ENCODE assay signal across 11 mouse cellular contexts in the genomic region with DNA sequence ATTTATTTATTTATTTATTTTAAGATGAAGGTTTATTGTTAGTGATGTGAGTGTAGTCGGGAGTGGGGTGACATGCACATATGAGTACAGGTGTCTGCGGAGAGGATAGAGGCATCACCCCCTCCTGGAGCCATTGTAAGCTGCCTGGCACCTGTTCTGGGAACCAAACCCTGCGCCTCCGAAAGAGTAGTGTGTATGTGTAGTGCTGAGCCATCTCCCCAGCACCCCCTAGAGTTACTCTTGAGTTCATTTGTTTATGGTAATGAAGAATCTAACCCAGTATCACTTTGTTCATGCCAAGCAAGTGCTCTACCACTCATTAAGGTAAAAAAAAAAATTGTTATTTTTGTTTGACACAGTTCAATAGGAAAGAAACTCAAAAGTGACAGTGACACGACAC. TPM values are rescaled to one million over a fixed set of nuclear protein-coding genes. Genes with fewer than 3 reads are reported as not detected.
A peak's percentile ranks its signal among the peaks of the same experiment; 100 is the strongest.
DNase-seq lines count a peak whose midpoint lies in the region; ATAC-seq lines count a peak whose summit lies in the region.
"Had no signal": no experiment of that assay in that cellular context is flagged by ENCODE, and none has a peak within 500 bp of the region (broad histone marks: within the 10 kb centered on the region; RNA-seq: fewer than 3 reads in every experiment).

No protein-coding gene starts in this region.

- no peak overlapping the region for H3K27ac ChIP-seq in embryonic facial prominence, embryonic 12.5 days
- no peak overlapping the region for H3K27ac ChIP-seq in embryonic facial prominence, embryonic 10.5 days (replicated peaks)
- no peak overlapping the region for H3K27ac ChIP-seq in intestine, embryonic 15.5 days
- no peak overlapping the region for H3K27ac ChIP-seq in intestine, embryonic 16.5 days (ENCODE audit: low read length)
- H3K27ac ChIP-seq in midbrain, embryonic 15.5 days = no peak overlapping the region
- H3K27ac ChIP-seq in neural tube, embryonic 15.5 days (replicated peaks) = no peak overlapping the region
- H3K27ac ChIP-seq in kidney, embryonic 15.5 days = no peak overlapping the region
- H3K27ac ChIP-seq: forebrain, embryonic 10.5 days had no signal

- H3K4me1 ChIP-seq in embryonic facial prominence, embryonic 12.5 days = peaks cover 14% of the 10 kb centered on the region; the same call in 1 of the 2 replicates
- peaks cover 42% of the 10 kb centered on the region for H3K4me1 ChIP-seq in embryonic facial prominence, embryonic 10.5 days
- no peaks in the 10 kb centered on the region for H3K4me1 ChIP-seq in intestine, embryonic 15.5 days (replicated peaks)
- H3K4me1 ChIP-seq in intestine, embryonic 16.5 days (ENCODE audit: control insufficient read depth, insufficient read depth, low read length) = peaks cover 5% of the 10 kb centered on the region; the same call in 1 of the 2 replicates
- H3K4me1 ChIP-seq in midbrain, embryonic 15.5 days = peaks cover 16% of the 10 kb centered on the region
- peaks cover 24% of the 10 kb centered on the region for H3K4me1 ChIP-seq in neural tube, embryonic 15.5 days
- H3K4me1 ChIP-seq in kidney, embryonic 15.5 days = peaks cover 26% of the 10 kb centered on the region

- H3K36me3 ChIP-seq in embryonic facial prominence, embryonic 12.5 days = peaks cover under 1% of the 10 kb centered on the region; the same call in 1 of the 2 replicates
- peaks cover 11% of the 10 kb centered on the region for H3K36me3 ChIP-seq in embryonic facial prominence, embryonic 10.5 days (replicated peaks)
- H3K36me3 ChIP-seq in intestine, embryonic 15.5 days = no peaks in the 10 kb centered on the region
- H3K36me3 ChIP-seq in intestine, embryonic 16.5 days (ENCODE audit: control insufficient read depth, insufficient read depth, low read length) = no peaks in the 10 kb centered on the region
- no peaks in the 10 kb centered on the region for H3K36me3 ChIP-seq in midbrain, embryonic 15.5 days (replicated peaks)
- H3K36me3 ChIP-seq in neural tube, embryonic 15.5 days = no peaks in the 10 kb centered on the region
- peaks cover 5% of the 10 kb centered on the region; the same call in 1 of the 2 replicates for H3K36me3 ChIP-seq in kidney, embryonic 15.5 days

- no peak overlapping the region for H3K4me3 ChIP-seq in embryonic facial prominence, embryonic 12.5 days
- H3K4me3 ChIP-seq in embryonic facial prominence, embryonic 10.5 days = no peak overlapping the region
- no peak overlapping the region for H3K4me3 ChIP-seq in intestine, embryonic 15.5 days (replicated peaks)
- H3K4me3 ChIP-seq in intestine, embryonic 16.5 days (ENCODE audit: low read length) = no peak overlapping the region
- H3K4me3 ChIP-seq in midbrain, embryonic 15.5 days = no peak overlapping the region
- H3K4me3 ChIP-seq in neural tube, embryonic 15.5 days (replicated peaks) = no peak overlapping the region
- H3K4me3 ChIP-seq in kidney, embryonic 15.5 days (replicated peaks) = no peak overlapping the region
- H3K4me3 ChIP-seq: forebrain, embryonic 10.5 days had no signal

- 79% methylated on average over 5 of the region's 5 CpGs for WGBS in embryonic facial prominence, embryonic 12.5 days
- WGBS in embryonic facial prominence, embryonic 10.5 days = 89% methylated on average over 5 of the region's 5 CpGs
- WGBS in intestine, embryonic 15.5 days = 92% methylated on average over 5 of the region's 5 CpGs
- WGBS in intestine, embryonic 16.5 days = 89% methylated on average over 5 of the region's 5 CpGs
- 52% methylated on average over 5 of the region's 5 CpGs for WGBS in midbrain, embryonic 15.5 days
- 81% methylated on average over 5 of the region's 5 CpGs for WGBS in neural tube, embryonic 15.5 days
- WGBS in kidney, embryonic 15.5 days = 79% methylated on average over 5 of the region's 5 CpGs

- no peak for DNase-seq in embryonic facial prominence, embryonic 10.5 days (ENCODE audit: low spot score)
- DNase-seq in B cell, adult 2 months = peak; percentile 65 to 69
- DNase-seq: lung, adult 2 months had no signal

- H3K9ac ChIP-seq in embryonic facial prominence, embryonic 12.5 days = no peak overlapping the region
- no peak overlapping the region for H3K9ac ChIP-seq in intestine, embryonic 15.5 days
- no peak overlapping the region for H3K9ac ChIP-seq in intestine, embryonic 16.5 days (ENCODE audit: low read depth, low read length)
- H3K9ac ChIP-seq in midbrain, embryonic 15.5 days = no peak overlapping the region
- no peak overlapping the region for H3K9ac ChIP-seq in neural tube, embryonic 15.5 days (replicated peaks)
- no peak overlapping the region for H3K9ac ChIP-seq in kidney, embryonic 15.5 days

- 0 out of 2 replicates have a peak, but pooled peaks have one; percentile 49 for ATAC-seq in embryonic facial prominence, embryonic 12.5 days (ENCODE audit: insufficient number of reproducible peaks, insufficient read depth, low FRiP score, low TSS enrichment)
- 0 out of 2 replicates have a peak, but pooled peaks have one; percentile 43 for ATAC-seq in intestine, embryonic 15.5 days
- no peak for ATAC-seq in intestine, embryonic 16.5 days
- ATAC-seq in midbrain, embryonic 15.5 days (replicated peaks) = 0 out of 2 replicates have a peak, but pooled peaks have one; percentile 49
- ATAC-seq in neural tube, embryonic 15.5 days (ENCODE audit: low FRiP score) = no peak
- ATAC-seq in kidney, embryonic 15.5 days (replicated peaks; ENCODE audit: low FRiP score) = no peak

- H3K9me3 ChIP-seq in embryonic facial prominence, embryonic 12.5 days = no peaks in the 10 kb centered on the region
- no peaks in the 10 kb centered on the region for H3K9me3 ChIP-seq in embryonic facial prominence, embryonic 10.5 days
- H3K9me3 ChIP-seq in intestine, embryonic 15.5 days = no peaks in the 10 kb centered on the region
- no peaks in the 10 kb centered on the region for H3K9me3 ChIP-seq in intestine, embryonic 16.5 days (ENCODE audit: control insufficient read depth, low read length)
- H3K9me3 ChIP-seq in midbrain, embryonic 15.5 days = no peaks in the 10 kb centered on the region
- H3K9me3 ChIP-seq in neural tube, embryonic 15.5 days (replicated peaks) = no peaks in the 10 kb centered on the region
- no peaks in the 10 kb centered on the region for H3K9me3 ChIP-seq in kidney, embryonic 15.5 days (replicated peaks)
- H3K9me3 ChIP-seq: forebrain, embryonic 10.5 days had no signal

- no peak overlapping the region for H3K4me2 ChIP-seq in embryonic facial prominence, embryonic 12.5 days (replicated peaks)
- H3K4me2 ChIP-seq in intestine, embryonic 15.5 days (replicated peaks) = no peak overlapping the region
- H3K4me2 ChIP-seq in intestine, embryonic 16.5 days (ENCODE audit: low read depth, low read length) = no peak overlapping the region
- no peak overlapping the region for H3K4me2 ChIP-seq in midbrain, embryonic 15.5 days
- no peak overlapping the region for H3K4me2 ChIP-seq in neural tube, embryonic 15.5 days
- no peak overlapping the region for H3K4me2 ChIP-seq in kidney, embryonic 15.5 days

- no peaks in the 10 kb centered on the region for H3K27me3 ChIP-seq in embryonic facial prominence, embryonic 12.5 days
- H3K27me3 ChIP-seq in embryonic facial prominence, embryonic 10.5 days (replicated peaks; ENCODE audit: low read depth, poor library complexity, severe bottlenecking) = no peaks in the 10 kb centered on the region
- no peaks in the 10 kb centered on the region for H3K27me3 ChIP-seq in intestine, embryonic 15.5 days (replicated peaks)
- no peaks in the 10 kb centered on the region for H3K27me3 ChIP-seq in intestine, embryonic 16.5 days (replicated peaks; ENCODE audit: control insufficient read depth, insufficient read depth, low read length)
- H3K27me3 ChIP-seq in midbrain, embryonic 15.5 days (replicated peaks) = no peaks in the 10 kb centered on the region
- no peaks in the 10 kb centered on the region for H3K27me3 ChIP-seq in neural tube, embryonic 15.5 days (replicated peaks)
- H3K27me3 ChIP-seq in kidney, embryonic 15.5 days = no peaks in the 10 kb centered on the region

RNA-seq across cellular contexts. Expression of gene Rhoq, which starts 25.3 kb away (rescaled TPM):
- polyA plus RNA-seq in embryonic facial prominence, embryonic 12.5 days (2016; fragmentation: Nextera tagmentation; extraction: Ambion mirVana) = 26.6 and 30.0 TPM in 2 replicates
- polyA plus RNA-seq in embryonic facial prominence, embryonic 10.5 days (2016; fragmentation: Nextera tagmentation; extraction: Ambion mirVana) = 11.9 and 13.1 TPM in 2 replicates
- polyA plus RNA-seq in intestine, embryonic 15.5 days (2015; fragmentation: Nextera tagmentation; extraction: Ambion mirVana) = 11.2 and 11.6 TPM in 2 replicates
- polyA plus RNA-seq in intestine, embryonic 16.5 days (2015; fragmentation: Nextera tagmentation; extraction: Ambion mirVana) = 5.4 and 7.3 TPM in 2 replicates
- polyA plus RNA-seq in midbrain, embryonic 15.5 days (2015; fragmentation: Nextera tagmentation; extraction: Ambion mirVana) = 5.6 and 7.0 TPM in 2 replicates
- polyA plus RNA-seq in neural tube, embryonic 15.5 days (2015; fragmentation: Nextera tagmentation; extraction: Ambion mirVana) = 7.8 and 8.7 TPM in 2 replicates
- 16.3 and 16.9 TPM in 2 replicates for polyA plus RNA-seq in kidney, embryonic 15.5 days (2015; fragmentation: Nextera tagmentation; extraction: Ambion mirVana)

RNA-seq across cellular contexts. Expression of gene Pigf, which starts 37.0 kb away (rescaled TPM):
- 32.1 and 32.7 TPM in 2 replicates for polyA plus RNA-seq in embryonic facial prominence, embryonic 12.5 days (2016; fragmentation: Nextera tagmentation; extraction: Ambion mirVana)
- 42.4 and 45.1 TPM in 2 replicates for polyA plus RNA-seq in embryonic facial prominence, embryonic 10.5 days (2016; fragmentation: Nextera tagmentation; extraction: Ambion mirVana)
- 55.2 and 57.4 TPM in 2 replicates for polyA plus RNA-seq in intestine, embryonic 15.5 days (2015; fragmentation: Nextera tagmentation; extraction: Ambion mirVana)
- 51.4 and 56.1 TPM in 2 replicates for polyA plus RNA-seq in intestine, embryonic 16.5 days (2015; fragmentation: Nextera tagmentation; extraction: Ambion mirVana)
- 28.1 and 29.0 TPM in 2 replicates for polyA plus RNA-seq in midbrain, embryonic 15.5 days (2015; fragmentation: Nextera tagmentation; extraction: Ambion mirVana)
- polyA plus RNA-seq in neural tube, embryonic 15.5 days (2015; fragmentation: Nextera tagmentation; extraction: Ambion mirVana) = 33.4 and 35.2 TPM in 2 replicates
- polyA plus RNA-seq in kidney, embryonic 15.5 days (2015; fragmentation: Nextera tagmentation; extraction: Ambion mirVana) = 39.2 and 46.7 TPM in 2 replicates

RNA-seq across cellular contexts. Expression of gene Cript, which starts 37.2 kb away (rescaled TPM):
- polyA plus RNA-seq in embryonic facial prominence, embryonic 12.5 days (2016; fragmentation: Nextera tagmentation; extraction: Ambion mirVana) = 144 and 152 TPM in 2 replicates
- 147 and 155 TPM in 2 replicates for polyA plus RNA-seq in embryonic facial prominence, embryonic 10.5 days (2016; fragmentation: Nextera tagmentation; extraction: Ambion mirVana)
- 129 and 138 TPM in 2 replicates for polyA plus RNA-seq in intestine, embryonic 15.5 days (2015; fragmentation: Nextera tagmentation; extraction: Ambion mirVana)
- polyA plus RNA-seq in intestine, embryonic 16.5 days (2015; fragmentation: Nextera tagmentation; extraction: Ambion mirVana) = 129 and 132 TPM in 2 replicates
- 194 and 211 TPM in 2 replicates for polyA plus RNA-seq in midbrain, embryonic 15.5 days (2015; fragmentation: Nextera tagmentation; extraction: Ambion mirVana)
- polyA plus RNA-seq in neural tube, embryonic 15.5 days (2015; fragmentation: Nextera tagmentation; extraction: Ambion mirVana) = 188 and 202 TPM in 2 replicates
- polyA plus RNA-seq in kidney, embryonic 15.5 days (2015; fragmentation: Nextera tagmentation; extraction: Ambion mirVana) = 136 and 147 TPM in 2 replicates

RNA-seq across cellular contexts. Expression of gene Atp6v1e2, which starts 40.5 kb away (rescaled TPM):
- polyA plus RNA-seq in embryonic facial prominence, embryonic 12.5 days (2016; fragmentation: Nextera tagmentation; extraction: Ambion mirVana) = not detected in 2 replicates
- not detected in 2 replicates for polyA plus RNA-seq in embryonic facial prominence, embryonic 10.5 days (2016; fragmentation: Nextera tagmentation; extraction: Ambion mirVana)
- polyA plus RNA-seq in intestine, embryonic 15.5 days (2015; fragmentation: Nextera tagmentation; extraction: Ambion mirVana) = not detected in 2 replicates
- 0.13 TPM in 1 of 2 replicates, not detected in the other for polyA plus RNA-seq in intestine, embryonic 16.5 days (2015; fragmentation: Nextera tagmentation; extraction: Ambion mirVana)
- polyA plus RNA-seq in midbrain, embryonic 15.5 days (2015; fragmentation: Nextera tagmentation; extraction: Ambion mirVana) = not detected in 2 replicates
- polyA plus RNA-seq in neural tube, embryonic 15.5 days (2015; fragmentation: Nextera tagmentation; extraction: Ambion mirVana) = not detected in 2 replicates
- not detected in 2 replicates for polyA plus RNA-seq in kidney, embryonic 15.5 days (2015; fragmentation: Nextera tagmentation; extraction: Ambion mirVana)
- polyA plus RNA-seq: forebrain, embryonic 10.5 days; lung, adult 2 months; stomach, embryonic 14.5 days had no signal

Comparison
In these comparisons a context has a peak if more than half of its experiments do, and no peak if none do; other contexts are left out.
1. ATAC-seq: peak in embryonic facial prominence, embryonic 12.5 days (single experiment), intestine, embryonic 15.5 days (single experiment) and midbrain, embryonic 15.5 days (single experiment); none in intestine, embryonic 16.5 days (single experiment), neural tube, embryonic 15.5 days (single experiment) and kidney, embryonic 15.5 days (single experiment).